Mouse (Mus musculus) megakaryocyte-erythroid progenitor cell, adult 5-6 weeks (primary cell): ENCODE data around the gene Cacnb3. TPM values are rescaled to one million over a fixed set of nuclear protein-coding genes. Genes with fewer than 3 reads are reported as not detected.
A peak's percentile ranks its signal among the peaks of the same experiment; 100 is the strongest.
"Not testable (repeated sequence)": the region's sequence is repeated elsewhere in the genome, so short reads cannot be mapped to it uniquely, and the experiment has no call there.

ENCODE experiments used
- ATAC-seq: replicated peaks from 2 replicates; pipeline ENCODE4 v1.8.0; 2016; ENCODE audit warnings: mild to moderate bottlenecking, inconsistent platforms; ENCODE audit not compliant: severe bottlenecking, poor library complexity, low FRiP score, low TSS enrichment
- total RNA-seq, 2 experiments: library from RNA; stranded (forward) in 1 of 2; stranded (reverse) in 1 of 2; fragments of 200-1000, 215-1000 nt in 1 of 2; fragments of >200 nt in 1 of 2; fragmentation: Nextera tagmentation in 1 of 2; gene quantifications; 2 replicates each; pipeline ENCODE4 v1.2.3; 2014 to 2017

Cacnb3 gene
- not detected in 2 replicates for total RNA-seq (2014; fragmentation: Nextera tagmentation)
- total RNA-seq (2017): not detected in 2 replicates

DNA sequence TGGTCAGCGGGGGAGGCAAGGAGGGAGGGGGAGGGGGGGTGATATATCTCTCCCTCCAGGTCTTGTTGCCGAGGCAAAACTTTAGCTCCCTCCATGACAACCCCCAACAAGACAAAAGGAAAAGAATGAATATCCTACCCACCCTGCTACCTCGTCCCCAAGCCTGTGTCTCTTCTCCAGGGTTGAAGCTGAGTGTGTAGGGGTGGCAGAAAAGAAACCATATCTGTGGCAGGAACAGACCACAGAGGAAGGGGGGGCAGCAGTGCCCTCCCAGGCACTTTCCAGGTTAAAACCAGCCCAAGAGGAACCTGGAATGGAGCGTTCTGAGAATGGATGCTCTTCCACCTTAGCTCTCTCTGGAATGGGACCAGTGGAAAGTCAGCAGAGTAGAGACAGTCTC is at the start of gene Cacnb3:
Cacnb3 (plus strand) TSS at position 301 of the 400 bp plus-strand sequence.
- no peak for ATAC-seq

- no peak for ATAC-seq
These were observed 48.2 kb upstream of the Cacnb3 start for GRCm38 (mm10) chr15:98582410-98582809.

- ATAC-seq: no peak
These were observed 47.6 kb upstream of the Cacnb3 start for GRCm38 (mm10) chr15:98582996-98583395.

GRCm38 (mm10) chr15:98585421-98585820 is 45.2 kb upstream of the Cacnb3 start:
- ATAC-seq: no peak

GRCm38 (mm10) chr15:98586141-98586540 is 44.5 kb upstream of the Cacnb3 start:
- not testable (repeated sequence) for ATAC-seq

DNA sequence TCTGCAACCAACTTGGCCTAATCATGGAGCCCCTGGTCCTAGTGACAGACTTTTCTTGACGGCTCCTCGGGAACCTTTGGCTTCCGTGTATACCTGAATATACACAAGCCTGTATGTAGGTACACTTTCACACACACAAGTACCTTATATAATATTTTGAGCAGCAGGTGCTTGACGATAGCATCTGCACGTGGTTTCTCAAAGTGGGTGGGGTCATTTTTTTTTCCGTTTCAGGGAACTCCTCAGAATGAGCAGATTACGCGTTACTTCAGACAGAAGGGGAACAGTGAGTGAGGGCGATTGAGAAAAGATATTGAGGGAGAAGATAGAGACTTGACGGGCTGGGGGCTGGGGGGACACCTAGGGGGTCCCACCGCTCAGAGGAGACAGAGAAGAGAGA is 42.9 kb upstream of the Cacnb3 start:
- ATAC-seq: no peak

DNA sequence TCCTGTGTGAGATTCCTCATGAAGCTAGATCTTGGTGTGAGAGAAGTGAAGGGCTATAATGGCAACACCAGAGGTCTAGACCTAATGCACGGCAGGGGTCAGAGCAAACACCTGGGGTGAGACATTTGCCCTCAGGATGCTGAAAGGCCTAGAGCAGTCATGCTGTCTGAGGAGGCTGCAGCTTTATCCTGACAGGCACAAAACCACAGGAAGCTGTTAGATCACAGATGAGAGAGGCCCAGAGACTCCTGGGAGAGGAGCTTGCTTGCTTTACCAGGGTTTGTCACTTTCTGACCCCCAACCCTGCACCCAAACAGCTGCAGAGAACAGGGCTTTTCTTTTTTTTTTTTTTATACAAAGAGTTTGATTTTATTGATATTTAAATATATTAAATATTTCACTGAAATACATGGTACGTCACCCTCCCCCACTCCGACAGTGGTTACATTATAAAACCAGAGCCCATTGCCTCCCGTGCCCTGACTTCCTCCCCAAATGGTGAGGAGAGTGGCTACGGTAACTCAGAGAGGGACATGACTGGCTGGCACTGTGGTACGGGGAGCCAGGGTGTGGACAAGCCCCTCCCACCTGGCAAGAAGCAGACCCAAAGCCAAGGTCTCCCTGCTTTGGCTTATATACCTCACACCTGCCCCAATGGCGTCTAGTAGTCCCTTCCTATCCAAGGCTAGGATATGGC is 40.9 kb upstream of the Cacnb3 start:
- ATAC-seq: peak; percentile 11; the same call in 1 of the 2 replicates

DNA sequence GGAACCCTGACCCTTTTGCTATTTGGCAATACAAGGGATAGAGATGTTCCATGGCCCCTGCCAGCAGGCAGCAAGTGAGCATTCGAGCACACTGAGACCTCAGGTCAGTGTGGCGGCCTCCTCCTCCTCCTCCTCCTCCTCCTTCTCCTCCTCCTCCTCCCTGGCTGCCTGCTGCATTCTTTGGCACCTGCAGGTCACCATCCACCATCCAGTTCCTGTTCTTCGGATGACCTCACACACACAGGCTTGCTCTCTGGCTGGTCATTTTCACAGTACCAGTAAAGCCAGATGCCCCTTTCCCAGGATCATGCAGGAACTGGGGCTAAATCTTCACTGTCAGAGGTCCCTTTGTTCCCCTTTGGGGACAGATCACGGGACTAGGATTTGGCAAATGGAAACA is 39.2 kb upstream of the Cacnb3 start:
- ATAC-seq: no peak

DNA sequence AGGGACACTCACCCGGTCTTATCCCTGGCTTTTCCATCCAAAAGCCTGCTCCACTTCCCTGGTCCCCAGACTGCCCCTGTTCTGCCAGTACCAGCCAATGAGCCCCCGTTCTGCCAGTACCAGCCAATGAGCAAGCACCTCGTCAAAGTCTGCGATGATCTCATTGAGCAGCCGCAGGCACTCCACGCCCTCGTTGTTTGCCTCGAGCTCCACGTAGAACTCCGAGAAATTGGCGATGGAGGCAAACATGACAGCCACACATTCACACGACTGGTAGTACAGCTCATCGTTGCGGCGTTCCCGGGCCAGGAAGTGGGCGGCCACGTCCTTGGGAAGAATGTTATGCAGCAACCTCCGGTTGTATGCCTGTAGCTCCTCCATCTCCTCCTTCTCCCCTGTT is 36.4 kb upstream of the Cacnb3 start:
- no peak for ATAC-seq

- no peak for ATAC-seq
These were observed 35.6 kb upstream of the Cacnb3 start for GRCm38 (mm10) chr15:98595049-98595448.

DNA sequence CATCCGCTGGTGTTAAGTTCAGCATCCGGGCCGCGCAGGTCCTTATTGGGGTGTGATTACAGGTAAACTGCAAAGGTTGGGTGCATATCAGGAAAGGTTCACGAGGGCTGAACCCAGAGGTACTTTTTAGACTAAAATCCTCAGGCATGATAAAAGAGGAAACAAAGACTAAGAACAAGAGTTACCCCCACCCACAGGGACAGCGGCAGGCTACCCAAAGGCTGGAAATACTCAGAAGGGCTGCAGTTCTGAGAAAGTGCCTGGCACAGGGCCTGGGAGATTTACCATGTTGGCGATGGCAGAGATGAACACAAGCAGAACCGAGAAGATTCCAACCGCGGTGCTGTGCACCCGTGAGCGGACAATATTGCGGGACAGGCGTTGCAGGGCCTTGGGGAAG is 34.0 kb upstream of the Cacnb3 start:
- ATAC-seq: no peak

- no peak for ATAC-seq
These were observed 30.5 kb upstream of the Cacnb3 start for GRCm38 (mm10) chr15:98600036-98600709.

DNA sequence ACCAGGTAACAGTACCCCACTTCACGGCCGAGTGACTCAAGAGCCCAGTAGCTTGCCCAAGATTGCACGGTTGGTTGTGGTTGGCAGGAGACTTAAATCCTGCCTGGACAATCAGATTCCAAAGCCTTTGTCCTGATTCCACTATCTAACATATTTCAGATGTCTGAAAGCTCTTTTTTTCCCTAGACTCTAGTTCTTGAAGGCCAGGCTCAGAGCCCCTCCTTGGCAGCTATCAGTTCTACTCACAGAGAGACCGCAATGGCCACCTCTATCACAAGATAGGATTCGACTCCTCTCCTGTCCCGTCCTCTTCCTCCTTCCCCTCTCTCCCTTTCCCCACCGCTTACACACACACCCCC is 28.8 kb upstream of the Cacnb3 start:
- ATAC-seq: peak; percentile 41

- peak; percentile 58 for ATAC-seq
These were observed 28.3 kb upstream of the Cacnb3 start for GRCm38 (mm10) chr15:98602191-98602881.

- peak; percentile 29; the same call in 1 of the 2 replicates for ATAC-seq
These were observed 27.6 kb upstream of the Cacnb3 start for GRCm38 (mm10) chr15:98602921-98603458.

DNA sequence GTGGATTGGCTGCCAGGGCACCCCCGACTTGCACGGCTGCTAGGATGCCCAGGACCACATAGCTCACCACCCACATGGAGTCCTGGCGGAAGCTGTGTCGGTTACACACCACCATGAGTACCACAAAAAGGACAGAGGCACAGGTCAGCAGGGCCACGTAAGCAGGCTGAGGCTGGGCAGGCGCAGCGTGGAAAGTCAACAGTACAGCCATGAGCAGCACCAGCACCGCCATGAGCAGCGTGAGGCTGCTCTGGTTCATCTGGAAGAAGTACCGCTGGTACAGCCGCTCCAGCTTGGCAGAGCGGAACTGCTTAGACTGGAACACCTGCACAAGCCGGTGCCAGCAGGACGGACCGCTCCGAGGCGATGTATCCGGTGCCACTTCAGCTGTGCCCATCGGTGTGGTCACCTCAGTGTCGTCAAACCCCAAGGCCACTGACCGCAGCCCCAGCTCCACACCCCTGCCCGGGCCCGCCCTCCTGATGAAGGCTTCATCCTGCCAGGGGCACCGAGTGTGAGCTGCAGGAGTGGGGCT is 26.5 kb upstream of the Cacnb3 start:
- ATAC-seq: no peak

DNA sequence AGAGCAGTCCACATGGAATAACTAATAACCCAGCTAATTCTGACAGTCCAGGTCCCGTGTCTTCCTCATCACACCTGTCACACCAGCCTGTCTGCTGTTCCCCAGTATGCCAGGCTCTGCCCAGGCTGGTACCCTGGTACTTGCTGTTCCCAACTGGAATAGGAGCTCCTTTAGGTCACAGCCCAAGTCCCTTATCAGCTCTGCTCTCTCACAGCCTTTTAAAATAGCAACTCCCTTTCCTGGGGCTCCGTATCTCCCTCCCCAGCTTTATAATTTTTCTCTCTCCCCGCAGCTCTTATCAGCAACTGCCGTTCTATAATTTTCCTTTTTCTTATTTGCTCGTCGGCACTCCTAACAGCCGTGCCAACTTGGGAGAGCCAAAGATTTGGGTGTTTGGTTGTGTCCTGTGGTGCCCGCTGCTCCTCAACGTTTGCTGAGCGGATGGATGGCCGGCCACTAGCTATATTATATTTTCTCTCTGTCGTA is 24.5 kb upstream of the Cacnb3 start:
- peak; percentile 68 for ATAC-seq

GRCm38 (mm10) chr15:98606739-98607138 is 23.9 kb upstream of the Cacnb3 start:
- ATAC-seq: no peak

DNA sequence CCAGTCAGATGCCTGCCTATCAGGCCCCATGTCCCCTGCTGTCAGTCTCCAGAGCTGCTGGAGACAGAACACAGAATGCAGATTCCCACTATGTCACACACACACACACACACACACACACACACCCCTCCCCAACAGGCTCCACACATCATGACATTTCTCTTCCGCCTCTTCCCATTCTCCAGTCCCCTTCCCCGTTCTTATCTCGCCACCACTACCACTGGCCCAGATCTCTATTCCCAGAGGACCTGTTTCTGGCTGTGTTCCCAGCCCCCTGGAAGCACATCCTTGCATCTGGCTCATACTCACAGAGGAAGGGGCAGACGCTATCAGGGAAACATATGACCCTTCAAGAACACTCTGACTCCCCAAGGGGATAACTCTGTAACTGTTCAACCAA is 23.1 kb upstream of the Cacnb3 start:
- no peak for ATAC-seq
